Mouse (Mus musculus) urinary bladder, postnatal 4 days (tissue): ENCODE results near the gene Gm10428.
"Not testable (repeated sequence)": the region's sequence is repeated elsewhere in the genome, so short reads cannot be mapped to it uniquely, and the experiment has no call there.

ENCODE experiments used
- DNase-seq, 2 experiments: peaks; one replicate each; pipeline ENCODE4 v3.0.0; 2021 to 2022; ENCODE audit warnings: low spot score in 2 of 2

Gene Gm10428

DNA sequence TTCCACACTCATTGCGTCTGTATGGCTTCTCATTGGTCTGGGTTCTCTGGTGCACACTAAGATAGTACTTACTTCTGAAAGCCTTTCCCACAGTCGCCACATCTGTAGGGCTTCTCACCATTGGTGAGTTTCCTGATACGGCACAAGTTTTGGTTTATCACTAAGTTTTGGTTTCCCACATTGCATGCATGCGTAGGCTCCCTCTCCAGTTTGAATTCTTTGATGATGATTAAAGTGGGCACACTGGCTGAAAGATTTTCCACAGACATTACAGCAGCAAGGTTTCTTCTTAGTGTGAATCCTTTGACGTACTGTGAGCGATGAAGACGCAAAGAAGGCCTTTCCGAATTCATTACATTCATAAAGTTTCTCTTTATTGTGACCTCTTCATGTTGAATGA is at the start of gene Gm10428:
Gm10428 (plus strand) TSS at position 321 of the 400 bp plus-strand sequence.
- DNase-seq = no peak

DNA sequence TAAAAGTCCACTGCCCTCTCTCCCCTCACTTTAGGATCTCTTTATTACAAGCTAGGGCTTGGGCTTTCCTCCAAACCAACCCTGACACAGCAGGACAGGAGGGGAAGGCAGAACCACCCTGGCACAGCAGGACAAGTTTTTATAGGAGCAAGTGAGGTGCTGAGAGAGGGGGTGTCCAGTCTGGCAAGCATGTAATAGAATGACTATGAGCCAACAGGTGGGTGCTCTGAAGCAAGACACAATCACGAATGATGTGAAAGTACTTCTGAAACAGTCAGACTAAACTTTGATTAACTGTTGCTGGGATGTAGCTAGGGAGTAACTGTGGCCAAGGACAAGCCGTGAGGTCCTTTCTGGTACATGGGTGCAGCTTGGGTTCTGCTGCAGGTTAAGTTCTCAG is 46.8 kb upstream of the Gm10428 start:
- no peak for DNase-seq

DNA sequence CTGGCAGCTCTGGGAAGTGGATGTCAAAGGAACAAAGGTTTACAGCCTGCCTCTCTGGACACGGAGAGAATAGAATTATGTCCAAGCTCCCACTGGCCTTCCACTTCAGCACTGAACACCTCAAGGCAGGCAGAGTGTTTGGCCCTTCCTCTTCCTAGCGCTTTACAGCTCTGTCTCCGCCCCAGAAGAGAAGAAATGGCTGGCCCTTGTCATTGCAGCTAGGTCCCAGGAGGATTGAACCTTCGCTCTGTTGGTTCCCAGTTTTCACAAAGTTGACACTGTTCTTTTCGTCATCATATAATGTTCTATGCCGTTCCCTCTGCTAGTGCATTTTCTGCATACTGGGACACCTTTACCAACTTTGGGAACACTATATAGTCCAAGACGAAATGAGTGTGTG is 44.6 kb upstream of the Gm10428 start:
- no peak for DNase-seq

DNA sequence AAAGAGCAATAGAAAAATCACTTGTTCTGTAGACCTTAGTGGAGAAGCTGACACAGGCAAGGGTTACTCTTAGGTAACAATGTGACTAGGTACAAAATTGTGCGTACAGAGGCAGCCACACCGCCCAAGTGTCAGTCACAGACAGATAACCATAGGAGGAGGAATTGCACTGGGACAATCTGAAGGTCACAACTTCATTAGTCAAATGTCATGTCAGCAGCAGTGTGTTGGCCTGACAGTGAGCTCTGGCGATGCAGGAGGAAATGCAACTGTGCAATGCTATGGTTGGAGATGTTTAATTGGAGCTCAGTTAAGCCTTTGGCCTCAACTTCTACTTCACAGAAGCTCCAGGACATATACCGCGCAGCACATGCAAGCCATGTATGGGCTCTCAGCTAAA is 42.2 kb upstream of the Gm10428 start:
- DNase-seq = no peak

DNA sequence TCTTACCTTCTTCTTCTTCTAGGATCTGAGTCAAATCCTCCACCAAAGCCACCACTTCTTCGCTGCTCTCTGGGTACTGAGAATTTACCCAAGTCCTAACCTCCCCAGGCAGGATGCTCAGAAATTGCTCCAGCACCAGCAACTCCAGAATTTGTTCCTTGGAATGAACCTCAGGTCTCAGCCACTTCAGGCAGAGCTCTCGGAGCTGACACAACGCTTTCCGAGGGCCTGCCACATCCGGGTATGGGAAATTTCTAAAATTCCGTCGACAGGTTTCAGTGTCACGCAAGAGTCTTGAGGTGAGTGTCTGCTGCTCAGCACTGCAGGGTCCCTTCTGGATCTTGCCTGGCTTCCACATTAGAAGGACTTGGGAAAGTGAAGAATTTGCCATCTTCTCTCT is 24.6 kb upstream of the Gm10428 start:
- no peak for DNase-seq

DNA sequence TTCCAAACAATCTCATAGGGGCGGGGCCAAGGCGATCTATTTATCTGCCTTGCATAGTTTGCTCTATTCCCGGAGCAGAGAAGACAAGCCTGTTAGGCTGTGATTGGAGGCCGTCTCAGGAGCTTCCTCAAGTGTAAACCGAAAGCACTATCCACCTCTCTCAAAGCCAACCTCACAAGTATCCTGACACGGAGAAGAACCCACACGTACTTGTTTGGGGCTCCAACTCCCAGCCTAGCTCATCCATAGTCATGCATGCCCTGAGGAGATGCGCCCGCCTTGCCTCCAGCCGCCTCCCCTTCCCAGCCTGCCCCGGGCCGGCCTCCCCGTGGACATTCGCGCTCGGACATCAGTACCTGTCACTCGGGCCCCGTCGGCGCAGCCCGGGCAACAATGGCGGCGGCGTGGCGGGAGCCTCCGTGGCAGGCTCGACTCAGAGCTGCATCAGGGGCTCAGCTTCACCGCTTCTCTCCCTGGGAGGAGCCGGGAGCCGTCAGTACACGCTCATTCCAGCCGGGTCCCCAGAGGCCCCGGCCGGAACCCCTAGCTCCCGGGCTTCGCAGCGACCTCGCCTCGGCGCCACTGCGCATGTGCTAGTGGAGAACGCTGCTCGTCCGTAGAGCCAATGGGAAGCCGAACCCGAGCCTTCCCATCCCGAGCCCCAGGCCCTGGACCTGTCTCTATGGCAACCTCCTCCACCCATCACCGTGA is 21.4 kb upstream of the Gm10428 start, which contains the start of gene Zfp287:
Zfp287 (minus strand) TSS at position 595 of the 711 bp plus-strand sequence.
- DNase-seq = peak; percentile 81 to 86

GRCm38 (mm10) chr11:62732022-62732387 is 20.9 kb upstream of the Gm10428 start:
- DNase-seq = no peak

- DNase-seq = no peak
Measured at GRCm38 (mm10) chr11:62732665-62733064, 20.2 kb upstream of the Gm10428 start.

DNA sequence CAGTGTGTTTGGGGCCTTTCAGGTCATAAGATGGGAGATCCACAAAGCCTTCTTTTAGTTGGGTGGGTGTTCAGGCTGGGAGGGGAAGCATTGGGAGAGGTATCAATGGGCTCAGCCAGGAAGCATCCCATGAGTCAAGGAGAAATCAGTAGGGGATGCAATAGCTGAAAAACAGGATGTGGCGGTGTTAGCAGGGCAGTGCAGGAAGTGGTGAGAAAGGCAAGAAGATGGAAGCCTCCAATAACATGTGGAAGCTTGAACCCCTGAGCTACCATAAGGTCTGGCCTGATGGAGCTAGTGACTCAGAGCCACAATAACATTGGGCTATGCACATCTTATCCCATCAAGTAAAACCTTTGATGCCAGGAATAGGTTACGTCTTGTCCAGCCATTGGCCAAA is 11.7 kb upstream of the Gm10428 start:
- no peak for DNase-seq

- DNase-seq = no peak
Measured at GRCm38 (mm10) chr11:62742261-62742957, 10.5 kb upstream of the Gm10428 start.

GRCm38 (mm10) chr11:62744103-62744502 is 8.8 kb upstream of the Gm10428 start:
- DNase-seq = peak in 1 of 2 experiments; percentile 76

DNA sequence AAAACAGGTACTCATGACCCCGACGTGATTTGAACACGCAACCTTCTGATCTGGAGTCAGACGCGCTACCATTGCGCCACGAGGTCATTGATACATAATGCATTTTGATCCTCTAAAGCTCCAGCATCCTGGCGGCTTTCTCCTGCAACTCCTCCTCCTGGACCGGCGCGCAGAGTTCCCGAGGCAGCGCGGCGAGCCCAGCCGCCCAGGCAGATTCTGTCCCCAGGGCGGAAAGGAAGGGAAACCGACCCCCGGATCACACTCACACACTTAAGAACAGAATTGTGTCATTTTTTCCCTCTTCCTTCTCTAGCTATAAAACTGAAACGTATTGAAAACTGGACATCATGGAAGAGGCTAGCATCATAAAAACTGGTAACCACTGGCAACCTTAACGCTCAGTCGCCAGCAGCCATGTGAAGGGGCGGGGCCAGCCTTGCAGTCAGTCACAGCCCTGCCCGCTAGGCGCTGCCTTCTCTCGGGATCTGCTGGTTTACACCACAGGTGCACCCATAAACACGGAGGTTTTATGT is 6.8 kb upstream of the Gm10428 start:
- DNase-seq = peak in 1 of 2 experiments; percentile 72

- DNase-seq = no peak
Measured at GRCm38 (mm10) chr11:62747227-62747626, 5.7 kb upstream of the Gm10428 start.

GRCm38 (mm10) chr11:62748062-62748461 is 4.8 kb upstream of the Gm10428 start:
- no peak for DNase-seq

DNA sequence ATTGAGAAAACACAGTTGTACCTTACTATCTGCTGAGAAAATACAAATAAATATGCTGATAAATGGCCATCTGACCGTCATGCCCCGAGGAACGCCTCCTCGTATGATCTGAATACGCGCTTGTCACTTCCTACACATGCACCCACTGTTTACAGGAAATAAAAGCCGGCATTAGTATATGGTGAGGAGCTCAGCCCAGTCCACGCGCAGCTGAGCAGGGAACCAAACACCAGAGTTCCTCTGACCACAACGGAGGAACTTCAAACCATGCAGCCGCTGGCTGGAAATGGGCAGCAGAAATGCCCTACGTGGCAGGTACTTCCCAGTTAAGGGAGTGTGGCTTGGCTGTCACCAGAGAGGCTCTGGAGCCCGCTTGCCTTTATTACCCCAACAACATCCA is 3.5 kb upstream of the Gm10428 start:
- not testable (repeated sequence) for DNase-seq

DNA sequence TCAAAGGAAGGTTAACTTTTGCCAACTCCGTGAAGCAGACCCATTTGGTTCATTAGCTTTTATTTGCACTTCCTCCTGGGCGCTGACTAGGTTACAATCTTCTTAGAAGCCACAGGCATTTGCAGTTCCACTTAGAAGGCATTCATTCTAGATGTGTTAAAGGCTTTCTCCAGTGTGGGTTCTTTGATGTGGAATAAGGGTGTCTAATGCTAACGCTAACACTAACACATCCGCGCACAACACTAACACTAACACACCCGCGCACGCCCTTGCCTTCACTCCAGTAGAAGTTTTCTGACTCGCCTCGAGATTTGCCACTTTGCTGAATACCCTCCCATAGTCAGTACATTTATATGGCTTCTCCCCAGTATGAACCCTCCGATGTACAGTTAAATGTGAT is 709 bp upstream of the Gm10428 start:
- DNase-seq = no peak

GRCm38 (mm10) chr11:62756456-62757142 is 3.7 kb downstream of the Gm10428 start:
- DNase-seq = peak; percentile 94 to 96

- DNase-seq = no peak
Measured at GRCm38 (mm10) chr11:62757143-62757507, 4.2 kb downstream of the Gm10428 start.

- no peak for DNase-seq
Measured at GRCm38 (mm10) chr11:62757906-62758305, 5.0 kb downstream of the Gm10428 start.

DNA sequence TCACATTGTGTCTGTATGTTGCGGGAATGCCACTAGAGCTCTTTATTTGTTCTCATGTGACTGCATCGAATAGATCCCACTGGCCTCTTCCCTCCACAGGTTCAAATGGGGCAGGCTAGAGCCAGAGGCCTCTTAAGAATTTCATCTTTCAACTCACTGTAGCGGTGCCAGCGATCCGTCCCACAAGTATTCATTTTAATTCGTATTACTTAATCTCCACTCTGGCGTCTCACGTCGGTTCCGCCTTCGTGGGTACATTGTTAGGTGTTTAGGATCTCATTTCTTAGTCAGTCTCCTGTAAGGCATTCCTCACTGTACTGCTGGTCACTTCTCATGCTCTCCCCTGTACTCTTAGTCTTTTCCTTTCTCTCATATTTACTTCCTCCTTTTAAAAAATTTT is 5.6 kb downstream of the Gm10428 start:
- no peak for DNase-seq

- DNase-seq = no peak
Measured at GRCm38 (mm10) chr11:62760755-62761457, 8.0 kb downstream of the Gm10428 start.

GRCm38 (mm10) chr11:62776510-62776909 is 23.6 kb downstream of the Gm10428 start:
- DNase-seq = no peak
